Mouse (Mus musculus) cerebellum, adult 8-10 months (tissue): ENCODE measurements around the gene Cpne8.
"Not testable (repeated sequence)": the region's sequence is repeated elsewhere in the genome, so short reads cannot be mapped to it uniquely, and the experiment has no call there.

ENCODE experiments used
- DNase-seq: peaks from one replicate; pipeline ENCODE4 v3.0.0; 2022

Gene Cpne8

GRCm38 (mm10) chr15:90609836-90610415 lies 69.3 kb downstream of the Cpne8 start:
- DNase-seq, result no peak

- DNase-seq, result no peak
These were observed 70.9 kb downstream of the Cpne8 start for GRCm38 (mm10) chr15:90608368-90608767.

- no peak for DNase-seq
These were observed 72.1 kb downstream of the Cpne8 start for GRCm38 (mm10) chr15:90607181-90607580.

- DNase-seq, result no peak
These were observed 75.6 kb downstream of the Cpne8 start for GRCm38 (mm10) chr15:90603676-90604075.

GRCm38 (mm10) chr15:90597715-90598497 lies 81.3 kb downstream of the Cpne8 start:
- no peak for DNase-seq

GRCm38 (mm10) chr15:90595592-90595991 lies 83.6 kb downstream of the Cpne8 start:
- DNase-seq, result no peak

- no peak for DNase-seq
These were observed 89.6 kb downstream of the Cpne8 start for GRCm38 (mm10) chr15:90589587-90589986.

GRCm38 (mm10) chr15:90577402-90577801 lies 101.8 kb downstream of the Cpne8 start:
- DNase-seq, result no peak

GRCm38 (mm10) chr15:90569246-90569645 lies 110.0 kb downstream of the Cpne8 start:
- DNase-seq, result no peak

GRCm38 (mm10) chr15:90568050-90568449 lies 111.2 kb downstream of the Cpne8 start:
- no peak for DNase-seq

GRCm38 (mm10) chr15:90563996-90564395 lies 115.2 kb downstream of the Cpne8 start:
- no peak for DNase-seq

- no peak for DNase-seq
These were observed 117.6 kb downstream of the Cpne8 start for GRCm38 (mm10) chr15:90561613-90562012.

GRCm38 (mm10) chr15:90548589-90548988 lies 130.6 kb downstream of the Cpne8 start:
- no peak for DNase-seq

GRCm38 (mm10) chr15:90543447-90543846 lies 135.8 kb downstream of the Cpne8 start:
- DNase-seq, result no peak

GRCm38 (mm10) chr15:90542126-90542525 lies 137.1 kb downstream of the Cpne8 start:
- DNase-seq, result no peak

- no peak for DNase-seq
These were observed 142.7 kb downstream of the Cpne8 start for GRCm38 (mm10) chr15:90536311-90537202.

GRCm38 (mm10) chr15:90535730-90536129 lies 143.5 kb downstream of the Cpne8 start:
- no peak for DNase-seq

- no peak for DNase-seq
These were observed 166.5 kb downstream of the Cpne8 start for GRCm38 (mm10) chr15:90512769-90513168.

GRCm38 (mm10) chr15:90497080-90497479 lies 182.2 kb downstream of the Cpne8 start:
- DNase-seq, result no peak

- DNase-seq, result no peak
These were observed 187.7 kb downstream of the Cpne8 start for GRCm38 (mm10) chr15:90491558-90491957.

GRCm38 (mm10) chr15:90490186-90490585 lies 189.0 kb downstream of the Cpne8 start:
- no peak for DNase-seq

- DNase-seq, result not testable (repeated sequence)
These were observed 208.7 kb downstream of the Cpne8 start for GRCm38 (mm10) chr15:90470561-90470960.

- DNase-seq, result no peak
These were observed 216.0 kb downstream of the Cpne8 start for GRCm38 (mm10) chr15:90463281-90463680.

- no peak for DNase-seq
These were observed 233.2 kb downstream of the Cpne8 start for GRCm38 (mm10) chr15:90446076-90446475.
